Mouse (Mus musculus): ENCODE data around the gene Sult2b1.

The Sult2b1 gene

DNA sequence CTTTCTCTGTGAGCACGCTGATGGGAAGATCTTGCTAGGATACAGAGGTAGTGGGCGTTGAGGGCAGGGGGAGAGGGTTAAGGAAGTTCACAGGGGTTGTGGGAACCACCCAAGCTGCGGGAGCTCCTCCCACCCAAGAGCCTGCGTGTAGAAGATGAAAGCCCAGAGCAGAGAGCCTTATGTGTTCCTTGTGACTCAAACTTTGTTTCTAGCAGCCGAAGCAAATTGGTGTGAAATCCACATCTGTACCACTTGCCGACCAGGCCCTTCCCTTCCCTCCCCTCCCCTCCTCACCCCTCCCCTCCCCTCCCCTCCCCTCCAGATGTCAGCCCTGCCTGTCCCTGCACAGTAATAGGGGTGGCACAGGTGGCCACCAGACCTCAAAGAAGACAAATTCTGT lies 89.4 kb downstream of the Sult2b1 start:
- no peak for DNase-seq (ENCODE audit: low read depth, low spot score)

DNA sequence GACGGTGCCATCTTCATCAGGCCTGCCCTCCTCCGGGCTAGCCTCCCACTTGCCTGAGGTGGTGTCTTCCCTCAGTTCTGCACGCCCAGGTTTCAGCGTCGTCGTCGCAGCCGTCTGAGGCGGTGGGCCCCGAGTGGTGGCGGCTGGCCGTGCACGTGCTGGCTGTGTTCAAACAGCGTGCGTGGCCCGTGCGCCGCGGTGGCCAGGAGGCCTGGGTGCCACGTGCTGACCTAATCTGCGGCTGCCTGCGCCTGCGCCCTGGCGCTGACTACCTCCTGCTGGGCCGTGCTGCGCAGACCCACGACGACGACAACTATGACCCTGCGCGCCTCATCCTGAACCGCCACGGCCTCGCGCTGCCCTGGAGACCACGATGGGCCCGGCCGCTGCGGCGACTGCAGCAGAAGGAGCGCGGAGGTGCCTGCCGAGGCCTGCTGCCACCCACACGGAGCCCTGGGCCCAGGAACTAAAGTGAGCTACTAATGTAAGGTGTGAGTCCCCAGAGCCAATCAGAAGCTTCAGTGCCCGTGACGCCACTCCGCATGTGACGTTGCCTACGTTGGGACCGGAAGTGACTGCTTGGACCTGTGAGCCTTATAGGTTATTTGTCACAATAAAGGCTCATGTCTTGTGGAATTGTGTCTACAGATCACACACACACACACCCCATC lies 90.4 kb downstream of the Sult2b1 start, which contains the start of gene Sec1:
Sec1 (minus strand) TSS at position 482 of the 671 bp plus-strand sequence.
- DNase-seq (ENCODE audit: low read depth, low spot score), result no peak

DNA sequence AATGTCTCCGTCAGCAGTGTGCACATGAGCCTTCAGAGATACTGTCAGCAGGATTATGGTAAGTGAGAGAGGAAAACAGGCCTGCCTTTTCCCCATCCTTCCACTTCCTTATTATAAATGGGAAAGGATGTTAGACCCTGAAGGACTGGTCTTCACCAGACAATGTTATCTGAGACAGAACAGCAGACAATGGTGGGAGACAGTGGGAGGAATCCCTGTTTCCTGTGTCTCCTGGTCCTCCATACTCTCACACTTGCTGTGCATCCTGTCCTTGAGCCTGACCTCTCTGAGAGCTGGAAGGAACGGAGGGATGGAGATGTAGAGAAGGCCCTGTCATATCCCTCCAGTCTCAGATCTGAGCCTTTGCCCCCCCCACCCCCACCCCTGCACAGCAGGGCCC lies 92.1 kb downstream of the Sult2b1 start:
- DNase-seq (ENCODE audit: low read depth, low spot score), result no peak

DNA sequence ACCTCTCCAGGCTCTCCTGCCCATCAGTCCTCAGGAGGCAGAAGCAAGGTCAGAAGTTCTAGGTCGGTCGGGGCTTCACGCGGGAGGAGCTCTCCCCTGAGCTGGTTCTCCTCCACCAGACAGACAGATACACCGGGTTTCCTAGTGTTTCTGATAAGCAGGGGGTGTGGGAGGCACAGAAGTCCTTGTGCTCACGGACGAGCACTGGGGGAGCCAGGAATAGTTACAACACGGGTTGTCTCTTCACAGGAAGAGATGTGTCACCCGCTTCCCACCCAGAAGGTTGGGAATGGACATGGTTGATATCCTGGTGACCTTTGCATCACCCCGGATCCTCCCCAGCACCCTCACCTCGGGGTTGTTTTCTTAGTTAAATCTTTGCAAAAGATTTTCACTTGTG lies 94.7 kb downstream of the Sult2b1 start:
- no peak for DNase-seq (ENCODE audit: low read depth, low spot score)

DNA sequence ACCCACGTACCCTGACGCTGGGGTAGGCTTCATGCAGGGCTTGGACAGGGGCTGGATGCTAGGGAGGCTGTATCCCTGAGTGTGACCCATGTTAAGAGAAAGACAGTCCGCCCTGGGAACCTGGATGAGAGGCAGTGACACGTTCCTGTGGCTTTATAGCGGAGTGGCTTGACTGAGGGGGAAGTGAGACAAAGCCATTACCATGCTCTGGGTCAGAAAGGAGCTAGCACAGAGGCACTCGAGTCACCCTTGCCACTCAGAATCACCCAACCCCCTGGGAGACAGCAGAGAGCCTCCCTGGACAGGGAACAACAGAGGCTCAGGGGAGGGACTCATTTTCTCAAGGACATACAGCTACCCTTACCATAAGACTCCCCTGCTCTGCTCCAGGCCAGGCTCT lies 95.4 kb downstream of the Sult2b1 start:
- DNase-seq (ENCODE audit: low read depth, low spot score), result no peak

DNA sequence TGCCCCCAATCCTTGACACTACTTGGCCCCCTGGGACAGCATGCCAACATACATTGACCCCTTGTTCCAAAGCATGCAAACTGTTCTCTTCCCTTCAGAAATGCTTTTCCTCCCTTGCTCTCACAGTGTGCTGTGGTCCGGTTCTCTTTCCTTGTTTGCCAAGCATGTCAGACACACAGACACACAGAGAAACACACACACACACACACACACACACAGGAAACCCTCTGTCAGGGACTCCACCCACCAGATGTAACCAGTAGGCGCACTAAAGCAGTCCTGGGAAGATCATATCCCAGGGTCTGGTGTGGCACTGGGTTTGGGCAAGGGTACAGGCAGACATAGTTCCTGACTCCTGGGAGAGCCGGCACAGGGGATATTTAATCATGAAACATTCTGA lies 97.6 kb downstream of the Sult2b1 start:
- DNase-seq (ENCODE audit: low read depth, low spot score), result no peak

DNA sequence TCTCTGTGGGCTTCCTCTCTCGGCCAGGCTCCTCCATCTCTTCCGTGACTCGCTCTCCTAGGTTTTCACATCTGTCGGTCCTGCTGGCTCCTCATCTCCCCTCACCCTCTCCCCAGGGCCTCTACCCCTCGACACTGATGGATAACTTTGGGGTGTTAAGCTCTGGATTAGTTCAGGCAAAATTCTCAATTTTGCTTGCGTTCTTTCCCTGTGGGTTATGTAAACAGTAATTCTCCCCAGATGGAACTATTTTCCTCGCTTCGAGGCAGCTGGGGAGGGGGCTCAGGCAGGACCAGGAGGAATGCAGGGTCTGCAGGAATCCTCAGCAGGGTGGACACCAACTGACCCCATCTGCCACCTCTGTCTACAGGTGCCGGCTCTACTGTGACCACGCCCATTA lies 98.7 kb downstream of the Sult2b1 start:
- no peak for DNase-seq (ENCODE audit: low read depth, low spot score)

GRCm38 (mm10) chr7:45683396-45684050 lies 100.9 kb downstream of the Sult2b1 start, which contains the start of gene Ntn5:
Ntn5 (plus strand) TSS chr7:45684022.
- no peak for DNase-seq (ENCODE audit: low read depth, low spot score)

- DNase-seq (ENCODE audit: low read depth, low spot score), result peak; percentile 96
Observed at GRCm38 (mm10) chr7:45682144-45683126, 102.0 kb downstream of the Sult2b1 start.

DNA sequence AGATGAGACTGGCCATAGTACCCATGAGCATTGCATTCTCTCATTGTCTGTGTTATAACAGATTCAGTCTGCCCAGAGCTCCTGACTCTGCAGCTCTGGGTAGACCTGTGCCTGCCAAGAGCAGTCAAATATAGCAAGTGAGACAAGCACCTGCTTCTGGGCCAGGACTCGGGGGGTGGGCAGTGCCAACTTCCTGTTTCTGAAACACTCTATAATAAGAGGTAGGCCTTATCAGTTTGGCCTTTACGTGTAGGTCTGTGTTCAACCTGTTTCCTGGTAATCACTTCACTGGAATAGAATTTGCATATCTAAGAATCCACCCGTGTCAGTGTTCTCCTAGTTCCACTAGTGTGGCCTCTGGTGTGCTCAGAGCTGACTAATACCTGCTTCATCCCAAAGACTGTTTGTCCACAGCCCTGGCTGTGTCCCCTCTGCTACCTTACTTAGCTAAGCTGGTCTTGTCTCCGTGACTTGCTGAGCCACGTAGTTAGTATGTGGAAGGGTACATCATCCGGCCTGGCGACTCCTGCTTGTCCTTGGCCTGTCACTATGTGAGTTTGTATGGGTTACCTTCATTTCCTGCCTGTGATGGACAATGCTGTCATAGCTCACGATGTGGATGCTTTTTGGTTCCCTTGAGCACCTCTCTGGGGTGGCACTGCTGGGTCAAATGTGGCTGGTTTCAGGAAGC lies 103.3 kb downstream of the Sult2b1 start:
- DNase-seq (ENCODE audit: low read depth, low spot score), result peak; percentile 81
